Mouse (Mus musculus): ENCODE measurements at regions not wholly inside any gene's neighbourhood (a gene's known extent, or its start where the extent isn't known, plus 50 kb on each side); places are given as distances from the start of the nearest gene placed in this dataset.

DNA sequence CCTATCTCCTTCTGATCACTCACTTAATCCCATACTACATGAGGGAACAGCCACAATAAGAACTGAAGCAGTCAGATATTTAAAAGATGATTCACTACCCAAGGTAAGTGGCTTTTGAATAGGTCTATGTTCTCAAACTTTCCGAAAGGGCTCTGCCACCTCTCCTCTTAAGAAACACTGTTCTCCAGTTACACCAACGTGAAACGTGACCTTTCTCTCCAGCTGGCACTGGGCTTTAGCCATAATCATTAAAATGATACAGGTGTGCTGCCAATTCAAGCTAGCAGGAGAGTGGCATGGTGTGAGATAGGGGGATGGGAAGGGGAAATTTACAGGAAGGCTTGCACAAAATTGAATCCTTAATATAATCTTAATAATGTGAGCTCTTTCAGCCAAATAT, 2216.4 kb upstream of the Gm7489 start:
- Histone ChIP-seq H3K36me3 (ENCODE audit: control insufficient read depth, insufficient read depth, low read length) (no peaks in the 10 kb centered on the region), H3K4me3 (ENCODE audit: insufficient read depth, low read depth, low read length) (no peak overlapping the region), H3K4me1 (ENCODE audit: control insufficient read depth, insufficient read depth, low read length) (no peaks in the 10 kb centered on the region), H3K27ac (ENCODE audit: insufficient read depth, low read depth, low read length) (no peak overlapping the region), H3K27me3 (replicated peaks; ENCODE audit: control insufficient read depth, insufficient read depth, low read length) (no peaks in the 10 kb centered on the region)
- no peak for TF ChIP-seq CTCF (conservative IDR thresholded peaks at IDR 0.05; ENCODE audit: insufficient read depth, insufficient read length, low read depth, low read length)
- no peak for TF ChIP-seq POLR2A (IDR thresholded peaks at IDR 0.05; ENCODE audit: low read depth, low read length)
- 40% methylated on average over 3 of the region's 3 CpGs for WGBS
- DNase-seq: no peak

DNA sequence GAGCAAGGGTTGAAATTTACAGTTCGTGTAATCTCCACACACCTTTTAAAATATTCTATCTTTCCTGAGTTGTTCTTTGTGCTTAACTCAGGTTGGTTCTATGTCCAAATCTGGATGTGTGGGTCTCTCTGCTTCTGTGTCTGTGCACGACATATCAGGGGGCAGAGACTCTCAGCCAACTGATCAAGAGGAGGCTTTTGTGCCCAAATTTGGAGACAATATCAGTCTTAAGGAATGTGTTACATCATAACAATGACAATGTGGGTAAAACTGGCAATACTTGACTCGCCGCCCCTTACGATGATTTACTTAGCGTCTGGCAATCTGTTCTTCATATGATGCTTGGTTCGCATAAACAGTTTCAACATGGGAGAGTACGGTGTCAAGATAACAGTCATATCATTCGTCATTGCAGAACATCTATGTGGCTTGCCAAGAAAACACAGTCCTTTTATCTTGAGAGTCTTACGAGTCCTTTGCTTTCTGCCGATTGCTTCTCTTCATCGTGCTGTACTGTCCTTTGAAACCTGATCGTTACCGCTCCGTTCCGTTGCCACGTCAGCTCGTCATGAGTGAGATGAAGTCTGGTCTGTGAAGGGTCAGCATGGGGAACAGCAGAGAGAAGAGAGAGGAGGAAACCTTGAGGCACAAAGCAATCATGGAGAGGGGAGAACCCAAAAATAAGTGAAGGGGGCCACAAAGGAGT, 2212.9 kb upstream of the Gm7489 start:
- H3K4me3 ChIP-seq (ENCODE audit: insufficient read depth, low read depth, low read length): no peak overlapping the region
- TF ChIP-seq POLR2A (IDR thresholded peaks at IDR 0.05; ENCODE audit: low read depth, low read length) (no peak), CTCF (conservative IDR thresholded peaks at IDR 0.05; ENCODE audit: insufficient read depth, insufficient read length, low read depth, low read length) (no peak)
- no peaks in the 10 kb centered on the region for H3K27me3 ChIP-seq (replicated peaks; ENCODE audit: control insufficient read depth, insufficient read depth, low read length)
- no peak for DNase-seq
- H3K27ac ChIP-seq (ENCODE audit: insufficient read depth, low read depth, low read length): no peak overlapping the region
- no peaks in the 10 kb centered on the region for H3K36me3 ChIP-seq (ENCODE audit: control insufficient read depth, insufficient read depth, low read length)
- no peaks in the 10 kb centered on the region for H3K4me1 ChIP-seq (ENCODE audit: control insufficient read depth, insufficient read depth, low read length)
- 75% methylated on average over 18 of the region's 18 CpGs for whole genome bisulfite sequencing

DNA sequence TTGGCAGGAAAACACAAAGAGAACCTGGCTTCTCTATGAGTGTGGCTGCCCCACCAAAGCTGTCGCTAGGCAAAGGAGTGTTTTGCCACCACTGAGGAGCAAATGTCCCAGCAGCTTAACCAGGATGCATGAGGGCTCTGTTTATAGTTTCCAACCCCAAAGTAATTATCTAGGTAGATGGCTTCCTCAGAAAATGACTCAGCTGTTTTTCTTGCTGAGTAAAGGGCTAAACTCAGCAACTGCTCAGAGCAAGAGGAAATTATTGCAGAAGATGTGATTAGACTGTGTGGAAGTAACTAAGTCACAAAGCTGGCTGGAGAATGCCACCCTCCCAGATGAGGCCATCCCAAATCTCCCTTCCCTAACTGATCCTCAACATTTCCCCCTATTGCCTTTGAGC, 2211.2 kb upstream of the Gm7489 start:
- H3K4me3 ChIP-seq (ENCODE audit: insufficient read depth, low read depth, low read length): no peak overlapping the region
- H3K27ac ChIP-seq (ENCODE audit: insufficient read depth, low read depth, low read length): no peak overlapping the region
- no peaks in the 10 kb centered on the region for H3K27me3 ChIP-seq (replicated peaks; ENCODE audit: control insufficient read depth, insufficient read depth, low read length)
- TF ChIP-seq CTCF (conservative IDR thresholded peaks at IDR 0.05; ENCODE audit: insufficient read depth, insufficient read length, low read depth, low read length): no peak
- no peak for TF ChIP-seq POLR2A (IDR thresholded peaks at IDR 0.05; ENCODE audit: low read depth, low read length)
- 78% methylated on average over 1 of the region's 1 CpGs for WGBS
- no peaks in the 10 kb centered on the region for H3K4me1 ChIP-seq (ENCODE audit: control insufficient read depth, insufficient read depth, low read length)
- H3K36me3 ChIP-seq (ENCODE audit: control insufficient read depth, insufficient read depth, low read length): no peaks in the 10 kb centered on the region
- no peak for DNase-seq

DNA sequence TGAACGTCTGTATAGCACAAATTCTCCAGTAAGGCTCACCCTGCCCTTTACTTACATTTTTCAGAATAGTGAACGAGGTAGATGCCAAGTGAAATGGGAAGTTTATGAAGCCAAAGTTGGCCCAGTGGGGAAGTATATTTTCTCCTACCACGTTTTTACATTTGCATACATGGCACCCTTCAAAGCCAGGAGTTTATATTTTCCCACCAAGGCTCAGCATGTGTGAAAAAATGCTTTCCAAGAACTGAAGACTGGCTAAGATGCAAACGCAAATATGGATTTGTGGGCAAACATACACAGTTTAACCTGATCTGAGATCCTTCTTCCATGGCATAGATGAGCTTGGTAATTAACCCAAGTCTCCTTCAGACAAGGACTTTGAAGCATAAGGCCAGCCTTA, 2209.4 kb upstream of the Gm7489 start:
- no peak for DNase-seq
- Histone ChIP-seq H3K27ac (ENCODE audit: insufficient read depth, low read depth, low read length) (no peak overlapping the region), H3K27me3 (replicated peaks; ENCODE audit: control insufficient read depth, insufficient read depth, low read length) (no peaks in the 10 kb centered on the region), H3K36me3 (ENCODE audit: control insufficient read depth, insufficient read depth, low read length) (no peaks in the 10 kb centered on the region), H3K4me1 (ENCODE audit: control insufficient read depth, insufficient read depth, low read length) (no peaks in the 10 kb centered on the region), H3K4me3 (ENCODE audit: insufficient read depth, low read depth, low read length) (no peak overlapping the region)
- WGBS: 70% methylated on average over 4 of the region's 4 CpGs
- TF ChIP-seq CTCF (conservative IDR thresholded peaks at IDR 0.05; ENCODE audit: insufficient read depth, insufficient read length, low read depth, low read length) (no peak), POLR2A (IDR thresholded peaks at IDR 0.05; ENCODE audit: low read depth, low read length) (no peak)

DNA sequence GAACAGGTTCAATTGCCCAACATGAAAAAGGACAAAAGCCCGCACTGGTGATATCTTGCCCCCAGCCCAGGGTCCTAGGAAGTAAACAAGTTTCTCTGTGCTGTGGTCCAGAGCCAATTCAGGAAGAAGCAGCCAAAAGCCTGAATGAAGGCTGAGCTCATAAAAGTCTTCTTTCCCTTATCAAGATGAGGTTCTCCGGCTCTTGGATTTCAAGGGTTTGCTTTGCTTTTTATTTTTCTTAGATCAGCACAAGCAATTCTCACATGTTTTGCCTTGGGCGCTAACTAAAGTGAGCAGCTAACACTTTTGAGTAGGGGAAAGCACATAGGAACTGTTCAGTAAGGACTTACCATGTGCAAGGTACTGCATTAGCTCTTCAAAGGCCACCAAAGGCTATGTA, 2208.0 kb upstream of the Gm7489 start:
- H3K4me1 ChIP-seq (ENCODE audit: control insufficient read depth, insufficient read depth, low read length): no peaks in the 10 kb centered on the region
- 90% methylated on average over 3 of the region's 3 CpGs for WGBS

DNA sequence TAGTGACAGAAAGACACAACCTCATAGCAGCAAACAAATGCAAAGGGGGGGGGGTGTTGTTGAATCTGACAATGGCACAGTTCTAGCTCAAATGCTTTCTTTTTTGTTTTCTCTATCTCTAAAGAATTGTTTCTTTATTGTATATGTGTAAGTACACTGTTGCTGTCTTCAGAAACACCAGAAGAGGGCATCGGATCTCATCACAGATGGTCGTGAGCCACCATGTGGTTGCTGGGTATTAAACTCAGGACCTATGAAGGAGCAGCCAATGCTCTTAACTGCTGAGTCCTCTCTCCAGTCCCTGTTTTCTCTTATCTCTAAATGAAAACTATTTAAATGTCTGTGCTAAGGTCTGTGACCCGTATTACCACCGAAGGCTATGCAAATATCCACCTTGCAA, 2207.4 kb upstream of the Gm7489 start:
- Histone ChIP-seq H3K4me1 (ENCODE audit: control insufficient read depth, insufficient read depth, low read length) (no peaks in the 10 kb centered on the region), H3K27me3 (replicated peaks; ENCODE audit: control insufficient read depth, insufficient read depth, low read length) (no peaks in the 10 kb centered on the region), H3K4me3 (ENCODE audit: insufficient read depth, low read depth, low read length) (no peak overlapping the region), H3K36me3 (ENCODE audit: control insufficient read depth, insufficient read depth, low read length) (no peaks in the 10 kb centered on the region), H3K27ac (ENCODE audit: insufficient read depth, low read depth, low read length) (no peak overlapping the region)
- 79% methylated on average over 4 of the region's 4 CpGs for WGBS
- no peak for DNase-seq
- TF ChIP-seq CTCF (conservative IDR thresholded peaks at IDR 0.05; ENCODE audit: insufficient read depth, insufficient read length, low read depth, low read length) (no peak), POLR2A (IDR thresholded peaks at IDR 0.05; ENCODE audit: low read depth, low read length) (no peak)

More for the DNA sequence above, 2208.0 kb upstream of the Gm7489 start:
- Histone ChIP-seq H3K4me3 (ENCODE audit: insufficient read depth, low read depth, low read length) (no peak overlapping the region), H3K27ac (ENCODE audit: insufficient read depth, low read depth, low read length) (no peak overlapping the region), H3K36me3 (ENCODE audit: control insufficient read depth, insufficient read depth, low read length) (no peaks in the 10 kb centered on the region), H3K27me3 (replicated peaks; ENCODE audit: control insufficient read depth, insufficient read depth, low read length) (no peaks in the 10 kb centered on the region)
- no peak for TF ChIP-seq CTCF (conservative IDR thresholded peaks at IDR 0.05; ENCODE audit: insufficient read depth, insufficient read length, low read depth, low read length)
- TF ChIP-seq POLR2A (IDR thresholded peaks at IDR 0.05; ENCODE audit: low read depth, low read length): no peak
- no peak for DNase-seq

DNA sequence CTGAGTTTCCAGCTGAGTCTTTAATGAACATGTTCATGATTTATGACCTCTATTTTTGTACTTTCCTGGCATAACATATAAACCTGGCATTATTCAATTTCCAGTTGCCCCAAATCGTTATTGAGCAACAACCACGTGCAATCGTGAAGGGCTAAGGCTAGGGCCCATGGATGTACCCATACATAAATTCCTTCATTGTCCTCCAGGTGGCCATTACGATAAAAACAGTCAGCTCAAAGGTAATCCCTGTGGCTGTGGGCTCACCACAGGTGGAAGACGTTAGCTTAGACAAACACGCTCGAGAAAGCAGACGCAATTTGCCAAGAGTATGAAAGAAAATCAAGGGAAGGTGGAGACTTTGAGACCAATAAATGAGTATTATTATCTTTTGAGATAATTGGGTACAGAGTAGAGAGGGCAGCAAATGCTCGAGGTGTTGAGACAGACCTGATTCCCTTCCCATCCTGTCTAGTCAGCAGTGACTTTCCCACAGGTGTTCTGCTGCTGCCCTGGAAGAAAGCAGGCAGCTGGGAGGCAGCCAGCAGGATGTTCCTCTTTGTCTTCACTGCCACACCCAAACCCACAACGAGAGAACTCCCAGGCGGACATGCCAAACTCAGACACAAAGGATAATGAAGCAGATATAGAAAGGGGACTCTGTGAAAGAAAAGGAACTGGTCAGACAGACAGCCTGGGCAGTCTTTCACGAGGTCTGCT, 2205.4 kb upstream of the Gm7489 start:
- DNase-seq: no peak
- Histone ChIP-seq H3K4me3 (ENCODE audit: insufficient read depth, low read depth, low read length) (no peak overlapping the region), H3K27me3 (replicated peaks; ENCODE audit: control insufficient read depth, insufficient read depth, low read length) (no peaks in the 10 kb centered on the region), H3K27ac (ENCODE audit: insufficient read depth, low read depth, low read length) (no peak overlapping the region), H3K36me3 (ENCODE audit: control insufficient read depth, insufficient read depth, low read length) (no peaks in the 10 kb centered on the region), H3K4me1 (ENCODE audit: control insufficient read depth, insufficient read depth, low read length) (no peaks in the 10 kb centered on the region)
- WGBS: 63% methylated on average over 12 of the region's 12 CpGs
- TF ChIP-seq POLR2A (IDR thresholded peaks at IDR 0.05; ENCODE audit: low read depth, low read length) (no peak), CTCF (conservative IDR thresholded peaks at IDR 0.05; ENCODE audit: insufficient read depth, insufficient read length, low read depth, low read length) (no peak)
